Mouse (Mus musculus) midbrain, postnatal 0 days (tissue): Measurements from ENCODE around the gene Vps41. TPM values are rescaled to one million over a fixed set of nuclear protein-coding genes. Genes with fewer than 3 reads are reported as not detected.

Experiments
- ATAC-seq: fragments of 200-750 bp; cut with Nextera tagmentation; 2 replicates; pipeline ENCODE4 v1.8.0; 2017; ENCODE audit warnings: moderate number of reproducible peaks, mild to moderate bottlenecking, moderate TSS enrichment, moderate library complexity; ENCODE audit not compliant: low FRiP score
- DNase-seq: peaks from one replicate; pipeline ENCODE4 v3.0.0-alpha.2; 2015; ENCODE audit warnings: low spot score
- H3K27ac ChIP-seq: fragments of 300-500 bp; sonication (generic); 2 replicates; pipeline ENCODE4 v1.5.1; 2014; ENCODE audit warnings: low read depth, mild to moderate bottlenecking, low read length, mixed read lengths
- H3K27me3 ChIP-seq: fragments of 300-500 bp; sonication (generic); 2 replicates; pipeline ENCODE4 v1.6.1; 2014; ENCODE audit warnings: low read length, control low read depth, mixed read lengths; ENCODE audit not compliant: insufficient read depth
- H3K36me3 ChIP-seq: fragments of 300-500 bp; sonication (generic); 2 replicates; pipeline ENCODE4 v1.6.1; 2014; ENCODE audit warnings: low read length, control low read depth, mixed read lengths; ENCODE audit not compliant: insufficient read depth
- H3K4me1 ChIP-seq: fragments of 300-500 bp; sonication (generic); 2 replicates; pipeline ENCODE4 v1.6.1; 2014; ENCODE audit warnings: mild to moderate bottlenecking, control low read depth, antibody characterized with exemption, low read length, mixed read lengths; ENCODE audit not compliant: insufficient read depth
- H3K4me2 ChIP-seq: fragments of 300-500 bp; sonication (generic); 2 replicates; pipeline ENCODE4 v1.6.1; 2014; ENCODE audit warnings: low read depth, mild to moderate bottlenecking, low read length, mixed read lengths; ENCODE audit not compliant: poor library complexity, severe bottlenecking
- H3K4me3 ChIP-seq: fragments of 300-500 bp; sonication (generic); 2 replicates; pipeline ENCODE4 v1.5.1; 2014; ENCODE audit warnings: low read depth, mild to moderate bottlenecking, low read length, moderate library complexity
- H3K9ac ChIP-seq: fragments of 300-500 bp; sonication (generic); replicated peaks from 2 replicates; pipeline ENCODE4 v1.6.1; 2014; ENCODE audit warnings: mild to moderate bottlenecking, low read length, moderate library complexity, mixed read lengths; ENCODE audit not compliant: poor library complexity, severe bottlenecking
- H3K9me3 ChIP-seq: fragments of 300-500 bp; sonication (generic); 2 replicates; pipeline ENCODE4 v1.6.1; 2016; ENCODE audit warnings: low read length, control low read depth
- CTCF ChIP-seq: IDR thresholded peaks from 2 replicates; pipeline ENCODE4 v1.5.1; 2016; ENCODE audit warnings: antibody characterized with exemption, mild to moderate bottlenecking
- WGBS: fragments of 180-500 bp; shearing (Covaris S2); extraction: QIAGEN DNeasy Blood & Tissue Kit; methylation state at CpG from one replicate; pipeline ENCODE4 v1.1.7; 2014; 5-methylcytosine and 5-hydroxymethylcytosine counted together
- polyA plus RNA-seq: library from polyadenylated mRNA; unstranded; fragments of >200 nt; fragmentation: Nextera tagmentation; extraction: Ambion mirVana; gene quantifications from 2 replicates; pipeline ENCODE4 v1.2.1, GENCODE M21; 2015
- total RNA-seq: library from RNA; depleted of rRNA; stranded (reverse); fragments of >200 nt; gene quantifications from 2 replicates; pipeline ENCODE4 v1.2.3, GENCODE M21; 2014

The Vps41 gene
- total and polyA plus RNA-seq, 2 experiments from 2014 or later = 98.4 to 102 TPM

DNA sequence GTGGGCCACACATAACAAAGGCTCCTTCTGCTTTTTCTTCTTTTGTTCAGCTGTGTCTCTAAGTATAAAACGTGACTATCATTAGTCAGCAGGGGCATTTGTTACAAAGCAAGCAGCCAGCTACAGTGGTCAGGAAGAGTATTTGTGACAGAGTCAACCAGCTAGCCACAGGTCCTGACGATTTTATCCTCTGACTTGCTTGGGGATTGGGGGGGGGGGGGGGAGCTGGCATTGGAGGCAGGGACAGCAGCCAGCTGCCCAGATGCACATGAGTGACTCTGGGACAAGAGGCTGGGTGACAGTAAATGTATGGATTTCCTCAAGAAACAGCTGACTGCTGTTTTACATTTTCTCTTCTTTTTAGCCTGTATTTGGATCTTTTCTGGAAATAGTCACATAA lies 50.8 kb downstream of the Vps41 start:
- Histone ChIP-seq H3K9me3 (no peaks in the 10 kb centered on the region), H3K36me3 (no peaks in the 10 kb centered on the region), H3K27me3 (no peaks in the 10 kb centered on the region), H3K27ac (no peak overlapping the region), H3K4me2 (no peak overlapping the region), H3K4me1 (no peaks in the 10 kb centered on the region), H3K4me3 (no peak overlapping the region), H3K9ac (no peak overlapping the region)
- no peak for ATAC-seq
- no peak for TF ChIP-seq CTCF
- 8% methylated on average over 2 of the region's 2 CpGs for WGBS
- no peak for DNase-seq

DNA sequence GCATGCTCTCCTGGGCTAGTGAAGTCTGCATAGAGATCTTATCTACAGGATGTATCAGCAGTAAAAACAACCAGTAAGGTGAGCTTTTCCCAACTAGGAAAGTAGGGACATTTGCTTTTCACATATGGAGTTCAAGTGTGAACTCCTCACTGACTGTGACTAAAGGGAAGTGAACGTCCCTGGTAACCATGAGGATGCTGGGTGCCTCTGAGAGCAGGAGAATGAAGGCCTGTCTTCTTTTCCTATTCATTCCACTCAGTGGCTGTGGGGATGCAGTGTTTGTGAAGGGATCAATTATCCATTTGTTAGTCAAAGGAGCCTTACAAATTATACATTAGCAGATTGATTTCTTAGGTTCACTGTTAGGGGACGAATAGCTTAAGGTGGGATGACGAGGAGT lies 51.4 kb downstream of the Vps41 start:
- H3K4me3 ChIP-seq = no peak overlapping the region
- no peaks in the 10 kb centered on the region for H3K4me1 ChIP-seq
- H3K27me3 ChIP-seq = no peaks in the 10 kb centered on the region
- no peak overlapping the region for H3K4me2 ChIP-seq
- no peak overlapping the region for H3K9ac ChIP-seq
- H3K9me3 ChIP-seq = no peaks in the 10 kb centered on the region
- TF ChIP-seq CTCF = no peak
- ATAC-seq (no peak), DNase-seq (no peak)
- H3K27ac ChIP-seq = no peak overlapping the region
- WGBS = 30% methylated on average over 3 of the region's 3 CpGs
- H3K36me3 ChIP-seq = no peaks in the 10 kb centered on the region

DNA sequence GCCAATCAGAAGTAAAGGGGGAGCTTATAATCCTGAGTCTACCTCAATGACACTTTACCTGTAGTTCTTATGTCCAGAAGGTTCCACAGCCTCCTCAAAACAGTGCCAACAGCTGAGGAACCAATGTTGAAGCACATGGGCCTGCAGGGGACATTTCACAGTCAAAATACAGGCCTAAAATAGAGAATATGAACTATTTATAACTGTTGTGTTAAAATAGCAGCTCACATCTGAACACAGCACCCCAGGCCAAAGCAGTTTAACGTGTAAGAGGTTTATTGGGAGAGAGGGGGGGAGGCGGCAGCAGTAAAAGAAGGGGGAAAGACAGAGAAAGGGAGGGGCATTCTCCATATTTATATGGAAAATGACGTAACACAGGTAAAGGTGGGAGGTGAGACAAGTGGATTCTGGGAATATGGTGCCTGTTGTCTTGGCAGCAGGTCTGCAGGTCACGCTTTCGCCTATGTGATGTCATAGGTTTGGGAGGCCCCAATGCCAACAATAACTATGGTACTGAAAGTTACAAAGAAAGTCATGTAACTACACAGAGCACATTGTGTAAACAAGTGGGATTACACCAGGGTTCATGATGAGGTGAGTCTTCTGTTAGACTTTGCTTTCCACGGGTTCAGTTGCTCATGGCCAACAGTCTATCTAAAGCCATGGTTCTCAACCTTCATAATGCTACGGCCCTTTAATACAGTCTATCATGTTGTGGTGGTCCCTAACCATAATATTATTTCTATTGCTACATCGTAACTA lies 56.5 kb downstream of the Vps41 start:
- WGBS = 93% methylated on average over 8 of the region's 8 CpGs
- Histone ChIP-seq H3K27me3 (no peaks in the 10 kb centered on the region), H3K4me1 (no peaks in the 10 kb centered on the region), H3K4me3 (no peak overlapping the region), H3K9ac (no peak overlapping the region), H3K36me3 (no peaks in the 10 kb centered on the region), H3K27ac (no peak overlapping the region), H3K4me2 (no peak overlapping the region), H3K9me3 (no peaks in the 10 kb centered on the region)
- no peak for DNase-seq
- ATAC-seq = no peak
- no peak for TF ChIP-seq CTCF

DNA sequence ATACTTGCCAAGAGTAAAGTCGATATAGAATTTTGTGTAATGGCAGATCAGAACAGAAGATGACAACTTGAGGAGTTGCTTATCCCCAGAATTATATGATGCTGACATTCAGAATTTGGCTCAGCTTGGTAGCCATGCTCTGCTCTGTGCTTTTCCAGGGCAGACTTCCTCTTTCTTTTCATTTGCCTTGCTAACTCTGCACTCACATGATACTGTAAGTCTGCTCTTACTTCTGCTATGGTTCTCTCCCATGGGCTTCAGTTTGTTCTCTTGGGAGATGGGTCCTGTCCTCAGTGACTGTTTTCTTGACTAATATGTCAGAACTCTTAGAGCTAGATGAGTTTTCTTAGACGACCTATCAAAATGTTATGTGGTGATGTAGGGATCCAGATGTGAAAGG lies 64.2 kb downstream of the Vps41 start:
- no peak for TF ChIP-seq CTCF
- no peak for ATAC-seq
- 88% methylated on average over 2 of the region's 2 CpGs for WGBS

DNA sequence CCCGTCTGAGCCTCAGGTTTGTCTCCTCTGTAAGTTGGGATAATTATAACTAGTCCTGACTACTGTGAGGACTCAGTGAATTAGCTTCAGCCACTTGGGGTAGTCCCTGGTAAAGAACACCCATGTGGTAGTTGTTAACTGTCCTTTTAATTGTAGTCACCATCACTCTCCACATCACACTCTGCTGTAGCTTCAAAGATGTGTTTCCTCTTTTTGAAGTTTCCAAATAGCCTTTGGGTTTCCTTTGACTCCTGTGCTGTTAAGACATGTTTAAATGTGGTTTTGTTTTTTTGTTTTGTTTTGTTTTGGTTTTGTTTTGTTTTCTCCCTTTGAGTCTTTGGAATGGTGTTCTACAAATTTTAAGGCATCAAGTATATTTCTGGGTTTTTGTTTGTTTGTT lies 68.6 kb downstream of the Vps41 start:
- Histone ChIP-seq H3K27ac (no peak overlapping the region), H3K27me3 (no peaks in the 10 kb centered on the region), H3K36me3 (no peaks in the 10 kb centered on the region), H3K9me3 (no peaks in the 10 kb centered on the region), H3K4me3 (no peak overlapping the region), H3K9ac (no peak overlapping the region), H3K4me2 (no peak overlapping the region), H3K4me1 (no peaks in the 10 kb centered on the region)
- ATAC-seq (no peak), DNase-seq (no peak)
- no peak for TF ChIP-seq CTCF
- WGBS = 91% methylated on average over 1 of the region's 1 CpGs

More for the DNA sequence above, 64.2 kb downstream of the Vps41 start:
- no peak overlapping the region for H3K4me3 ChIP-seq
- no peaks in the 10 kb centered on the region for H3K36me3 ChIP-seq
- no peak overlapping the region for H3K4me2 ChIP-seq
- H3K9ac ChIP-seq = no peak overlapping the region
- no peaks in the 10 kb centered on the region for H3K4me1 ChIP-seq
- H3K27me3 ChIP-seq = no peaks in the 10 kb centered on the region
- H3K9me3 ChIP-seq = no peaks in the 10 kb centered on the region
- DNase-seq = no peak
- H3K27ac ChIP-seq = no peak overlapping the region

DNA sequence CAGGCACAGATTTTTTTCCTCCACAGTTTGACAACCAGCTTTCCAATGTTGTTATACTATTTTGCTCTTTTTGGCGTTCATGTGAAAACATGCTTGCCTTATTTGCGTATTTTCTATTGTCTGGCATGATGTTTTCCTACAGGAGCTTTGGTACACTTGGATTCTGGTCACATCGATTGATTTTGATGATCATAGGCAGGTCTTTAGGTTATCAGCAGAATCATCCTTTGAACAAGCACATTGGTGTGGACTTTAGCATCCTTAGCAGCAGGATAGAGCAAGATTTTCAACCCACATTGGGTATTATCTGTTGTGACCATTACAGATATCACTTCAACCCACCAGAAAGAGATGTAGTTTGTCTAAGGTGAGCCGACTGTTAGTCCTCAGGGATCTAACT lies 71.0 kb downstream of the Vps41 start:
- DNase-seq = no peak
- WGBS = 96% methylated on average over 4 of the region's 4 CpGs
- no peak overlapping the region for H3K4me2 ChIP-seq
- no peak for TF ChIP-seq CTCF
- no peaks in the 10 kb centered on the region for H3K4me1 ChIP-seq
- no peak overlapping the region for H3K9ac ChIP-seq
- H3K27me3 ChIP-seq = no peaks in the 10 kb centered on the region
- no peak overlapping the region for H3K27ac ChIP-seq
- no peaks in the 10 kb centered on the region for H3K9me3 ChIP-seq
- H3K4me3 ChIP-seq = no peak overlapping the region
- H3K36me3 ChIP-seq = no peaks in the 10 kb centered on the region
- no peak for ATAC-seq
